Mouse (Mus musculus): ENCODE data around the gene Hoxa13. TPM values are rescaled to one million over a fixed set of nuclear protein-coding genes. Genes with fewer than 3 reads are reported as not detected.

Gene Hoxa13
- polyA plus RNA-seq, 1 experiment from 2014 or later = not detected

GRCm38 (mm10) chr6:52219234-52219942, 41.3 kb downstream of the Hoxa13 start:
- Histone ChIP-seq H3K27ac (ENCODE audit: low read depth, low read length) (no peak overlapping the region), H3K9ac (ENCODE audit: low read depth, low read length) (no peak overlapping the region), H3K4me2 (replicated peaks; ENCODE audit: low read depth, low read length) (no peak overlapping the region), H3K36me3 (ENCODE audit: control insufficient read depth, insufficient read depth, low read length) (no peaks in the 10 kb centered on the region), H3K27me3 (ENCODE audit: control insufficient read depth, insufficient read depth, low read length) (peaks cover 97% of the 10 kb centered on the region), H3K4me3 (ENCODE audit: low read depth, low read length) (no peak overlapping the region), H3K4me1 (replicated peaks; ENCODE audit: control insufficient read depth, insufficient read depth, low read length) (peaks cover 8% of the 10 kb centered on the region; the same call in 1 of the 2 replicates), H3K9me3 (ENCODE audit: control insufficient read depth, low read length) (no peaks in the 10 kb centered on the region)
- ATAC-seq (ENCODE audit: low FRiP score) (no peak), DNase-seq (ENCODE audit: low spot score) (peak; percentile 71)
- WGBS = 21% methylated on average over 9 of the region's 9 CpGs

DNA sequence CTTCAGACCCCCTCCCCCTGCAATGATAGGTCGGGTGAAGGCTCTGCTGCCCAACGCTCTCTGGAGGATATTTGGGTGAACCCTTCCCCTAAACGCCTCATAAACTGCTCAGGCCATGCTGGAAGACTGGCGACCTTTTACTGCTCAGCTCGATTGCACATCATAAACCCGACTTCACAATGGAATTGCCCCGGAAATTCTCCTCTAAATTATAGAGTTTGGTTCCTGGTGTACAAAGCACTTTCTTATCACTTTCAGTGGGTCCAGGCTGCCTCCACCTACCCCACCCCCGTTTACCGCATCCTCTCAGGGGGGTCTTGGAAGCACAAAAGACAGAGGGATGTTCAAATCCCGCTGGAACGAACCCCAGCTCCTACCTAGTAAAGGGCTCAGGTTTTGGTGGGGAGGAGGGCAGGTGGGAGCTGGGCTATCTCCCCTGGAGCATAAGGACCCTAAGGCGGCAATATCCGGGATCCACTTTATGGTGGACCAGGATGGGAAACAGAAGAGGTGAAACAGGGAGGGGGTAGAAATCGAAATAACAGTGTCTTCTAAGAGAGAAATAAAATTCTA, 42.0 kb downstream of the Hoxa13 start:
- peaks cover 8% of the 10 kb centered on the region; the same call in 1 of the 2 replicates for H3K4me1 ChIP-seq (replicated peaks; ENCODE audit: control insufficient read depth, insufficient read depth, low read length)
- DNase-seq (ENCODE audit: low spot score) (peak; percentile 70), ATAC-seq (ENCODE audit: low FRiP score) (no peak)
- H3K9me3 ChIP-seq (ENCODE audit: control insufficient read depth, low read length) = no peaks in the 10 kb centered on the region
- no peaks in the 10 kb centered on the region for H3K36me3 ChIP-seq (ENCODE audit: control insufficient read depth, insufficient read depth, low read length)
- 7% methylated on average over 14 of the region's 14 CpGs for WGBS
- peaks cover 99% of the 10 kb centered on the region for H3K27me3 ChIP-seq (ENCODE audit: control insufficient read depth, insufficient read depth, low read length)
- H3K4me3 ChIP-seq (ENCODE audit: low read depth, low read length) = no peak overlapping the region
- H3K27ac ChIP-seq (ENCODE audit: low read depth, low read length) = no peak overlapping the region
- H3K9ac ChIP-seq (ENCODE audit: low read depth, low read length) = no peak overlapping the region
- no peak overlapping the region for H3K4me2 ChIP-seq (replicated peaks; ENCODE audit: low read depth, low read length)

- H3K27ac ChIP-seq (ENCODE audit: low read depth, low read length) = no peak overlapping the region
- peak overlapping the region; percentile 25 for H3K4me3 ChIP-seq (ENCODE audit: low read depth, low read length)
- 6% methylated on average over 23 of the region's 23 CpGs for WGBS
- DNase-seq (ENCODE audit: low spot score) (peak; percentile 71), ATAC-seq (ENCODE audit: low FRiP score) (no peak)
- no peaks in the 10 kb centered on the region for H3K9me3 ChIP-seq (ENCODE audit: control insufficient read depth, low read length)
- peaks cover 8% of the 10 kb centered on the region; the same call in 1 of the 2 replicates for H3K4me1 ChIP-seq (replicated peaks; ENCODE audit: control insufficient read depth, insufficient read depth, low read length)
- H3K27me3 ChIP-seq (ENCODE audit: control insufficient read depth, insufficient read depth, low read length) = peaks cover 99% of the 10 kb centered on the region
- no peak overlapping the region for H3K9ac ChIP-seq (ENCODE audit: low read depth, low read length)
- peak overlapping the region; percentile 49; the same call in 1 of the 2 replicates for H3K4me2 ChIP-seq (replicated peaks; ENCODE audit: low read depth, low read length)
- no peaks in the 10 kb centered on the region for H3K36me3 ChIP-seq (ENCODE audit: control insufficient read depth, insufficient read depth, low read length)
Observed at GRCm38 (mm10) chr6:52217895-52218642, 42.6 kb downstream of the Hoxa13 start.

- WGBS = under 1% methylated on average over 23 of the region's 25 CpGs
- no peak for DNase-seq (ENCODE audit: low spot score)
- Histone ChIP-seq H3K4me1 (replicated peaks; ENCODE audit: control insufficient read depth, insufficient read depth, low read length) (peaks cover 8% of the 10 kb centered on the region; the same call in 1 of the 2 replicates), H3K4me3 (ENCODE audit: low read depth, low read length) (peak overlapping the region; percentile 25), H3K4me2 (replicated peaks; ENCODE audit: low read depth, low read length) (peak overlapping the region; percentile 49), H3K9ac (ENCODE audit: low read depth, low read length) (no peak overlapping the region), H3K27me3 (ENCODE audit: control insufficient read depth, insufficient read depth, low read length) (peaks cover 99% of the 10 kb centered on the region), H3K9me3 (ENCODE audit: control insufficient read depth, low read length) (no peaks in the 10 kb centered on the region), H3K27ac (ENCODE audit: low read depth, low read length) (no peak overlapping the region), H3K36me3 (ENCODE audit: control insufficient read depth, insufficient read depth, low read length) (no peaks in the 10 kb centered on the region)
- peak; percentile 79 for ATAC-seq (ENCODE audit: low FRiP score)
Observed at GRCm38 (mm10) chr6:52217459-52217768, 43.3 kb downstream of the Hoxa13 start.

DNA sequence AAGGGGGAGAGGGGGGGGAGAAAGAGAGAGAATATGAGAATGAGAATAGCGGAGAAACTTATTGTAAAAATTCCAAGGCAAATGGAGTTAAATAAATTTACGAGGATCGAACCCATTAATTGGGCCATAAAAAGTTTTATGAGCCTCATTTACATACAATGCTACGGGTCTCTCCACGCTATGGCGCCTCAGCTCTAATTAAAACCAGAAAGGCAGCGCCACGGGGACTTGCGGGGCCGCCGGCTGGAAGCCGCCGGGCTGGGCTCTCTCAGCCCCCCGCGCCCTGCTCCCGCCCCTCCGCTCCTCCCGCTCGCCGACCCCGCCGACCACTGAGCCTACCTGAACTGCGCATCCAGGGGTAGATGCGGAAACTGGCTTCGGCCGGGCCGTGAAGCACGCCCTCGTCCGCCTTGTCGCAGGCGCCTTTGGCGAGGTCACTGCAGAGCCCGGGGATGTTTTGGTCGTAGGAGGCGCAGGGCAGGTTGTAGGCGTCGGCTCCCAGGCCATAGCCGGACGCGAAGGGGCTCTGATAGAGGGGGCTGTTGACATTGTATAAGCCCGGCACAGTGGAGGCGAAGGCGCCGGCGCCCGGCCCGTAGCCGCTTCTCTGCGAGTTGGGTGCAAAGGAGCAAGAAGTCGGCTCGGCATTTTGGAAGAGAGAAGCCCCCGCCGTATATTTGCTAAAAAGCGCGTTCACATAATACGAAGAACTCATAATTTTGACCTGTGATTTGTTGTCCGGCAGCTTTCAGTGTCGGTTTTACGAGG, 43.8 kb downstream of the Hoxa13 start:
- DNase-seq (ENCODE audit: low spot score) (peak; percentile 68), ATAC-seq (ENCODE audit: low FRiP score) (peak; percentile 36; the same call in 1 of the 2 replicates)
- peak overlapping the region; percentile 49 for H3K4me2 ChIP-seq (replicated peaks; ENCODE audit: low read depth, low read length)
- peaks cover 99% of the 10 kb centered on the region for H3K27me3 ChIP-seq (ENCODE audit: control insufficient read depth, insufficient read depth, low read length)
- WGBS = 2% methylated on average over 60 of the region's 60 CpGs
- no peaks in the 10 kb centered on the region for H3K9me3 ChIP-seq (ENCODE audit: control insufficient read depth, low read length)
- peak overlapping the region; percentile 25 for H3K4me3 ChIP-seq (ENCODE audit: low read depth, low read length)
- no peak overlapping the region for H3K9ac ChIP-seq (ENCODE audit: low read depth, low read length)
- no peaks in the 10 kb centered on the region for H3K36me3 ChIP-seq (ENCODE audit: control insufficient read depth, insufficient read depth, low read length)
- 0 out of 2 replicates have a peak overlapping the region, but pooled peaks have one; percentile 33 for H3K27ac ChIP-seq (ENCODE audit: low read depth, low read length)
- H3K4me1 ChIP-seq (replicated peaks; ENCODE audit: control insufficient read depth, insufficient read depth, low read length) = peaks cover 8% of the 10 kb centered on the region; the same call in 1 of the 2 replicates

- Histone ChIP-seq H3K36me3 (ENCODE audit: control insufficient read depth, insufficient read depth, low read length) (no peaks in the 10 kb centered on the region), H3K9ac (ENCODE audit: low read depth, low read length) (no peak overlapping the region), H3K27me3 (ENCODE audit: control insufficient read depth, insufficient read depth, low read length) (peaks cover 99% of the 10 kb centered on the region), H3K4me2 (replicated peaks; ENCODE audit: low read depth, low read length) (no peak overlapping the region), H3K4me1 (replicated peaks; ENCODE audit: control insufficient read depth, insufficient read depth, low read length) (peaks cover 5% of the 10 kb centered on the region; the same call in 1 of the 2 replicates), H3K9me3 (ENCODE audit: control insufficient read depth, low read length) (no peaks in the 10 kb centered on the region), H3K27ac (ENCODE audit: low read depth, low read length) (no peak overlapping the region), H3K4me3 (ENCODE audit: low read depth, low read length) (no peak overlapping the region)
- 2% methylated on average over 30 of the region's 30 CpGs for WGBS
- DNase-seq (ENCODE audit: low spot score) (peak; percentile 61), ATAC-seq (ENCODE audit: low FRiP score) (no peak)
Observed at GRCm38 (mm10) chr6:52215771-52216535, 44.7 kb downstream of the Hoxa13 start.

GRCm38 (mm10) chr6:52215070-52215469, 45.6 kb downstream of the Hoxa13 start:
- Histone ChIP-seq H3K9ac (ENCODE audit: low read depth, low read length) (no peak overlapping the region), H3K27ac (ENCODE audit: low read depth, low read length) (no peak overlapping the region), H3K9me3 (ENCODE audit: control insufficient read depth, low read length) (no peaks in the 10 kb centered on the region), H3K27me3 (ENCODE audit: control insufficient read depth, insufficient read depth, low read length) (peaks cover 97% of the 10 kb centered on the region), H3K36me3 (ENCODE audit: control insufficient read depth, insufficient read depth, low read length) (no peaks in the 10 kb centered on the region), H3K4me3 (ENCODE audit: low read depth, low read length) (no peak overlapping the region), H3K4me2 (replicated peaks; ENCODE audit: low read depth, low read length) (no peak overlapping the region), H3K4me1 (replicated peaks; ENCODE audit: control insufficient read depth, insufficient read depth, low read length) (peaks cover 5% of the 10 kb centered on the region; the same call in 1 of the 2 replicates)
- DNase-seq (ENCODE audit: low spot score) (no peak), ATAC-seq (ENCODE audit: low FRiP score) (no peak)
- 15% methylated on average over 3 of the region's 3 CpGs for WGBS

- Histone ChIP-seq H3K27me3 (ENCODE audit: control insufficient read depth, insufficient read depth, low read length) (peaks cover 97% of the 10 kb centered on the region), H3K4me1 (replicated peaks; ENCODE audit: control insufficient read depth, insufficient read depth, low read length) (peaks cover 5% of the 10 kb centered on the region; the same call in 1 of the 2 replicates), H3K9me3 (ENCODE audit: control insufficient read depth, low read length) (no peaks in the 10 kb centered on the region), H3K4me2 (replicated peaks; ENCODE audit: low read depth, low read length) (no peak overlapping the region), H3K27ac (ENCODE audit: low read depth, low read length) (no peak overlapping the region), H3K4me3 (ENCODE audit: low read depth, low read length) (no peak overlapping the region), H3K9ac (ENCODE audit: low read depth, low read length) (no peak overlapping the region), H3K36me3 (ENCODE audit: control insufficient read depth, insufficient read depth, low read length) (no peaks in the 10 kb centered on the region)
- ATAC-seq (ENCODE audit: low FRiP score) (no peak), DNase-seq (ENCODE audit: low spot score) (no peak)
- 8% methylated on average over 5 of the region's 5 CpGs for WGBS
Observed at GRCm38 (mm10) chr6:52214271-52214670, 46.4 kb downstream of the Hoxa13 start.

All from hindbrain, embryonic 11.5 days (tissue).